Mouse (Mus musculus): ENCODE measurements around the gene Zdhhc12. TPM values are rescaled to one million over a fixed set of nuclear protein-coding genes. Genes with fewer than 3 reads are reported as not detected.

Gene Zdhhc12
- total and polyA plus RNA-seq, 2 experiments from 2014 or later = 23.8 to 30.7 TPM

DNA sequence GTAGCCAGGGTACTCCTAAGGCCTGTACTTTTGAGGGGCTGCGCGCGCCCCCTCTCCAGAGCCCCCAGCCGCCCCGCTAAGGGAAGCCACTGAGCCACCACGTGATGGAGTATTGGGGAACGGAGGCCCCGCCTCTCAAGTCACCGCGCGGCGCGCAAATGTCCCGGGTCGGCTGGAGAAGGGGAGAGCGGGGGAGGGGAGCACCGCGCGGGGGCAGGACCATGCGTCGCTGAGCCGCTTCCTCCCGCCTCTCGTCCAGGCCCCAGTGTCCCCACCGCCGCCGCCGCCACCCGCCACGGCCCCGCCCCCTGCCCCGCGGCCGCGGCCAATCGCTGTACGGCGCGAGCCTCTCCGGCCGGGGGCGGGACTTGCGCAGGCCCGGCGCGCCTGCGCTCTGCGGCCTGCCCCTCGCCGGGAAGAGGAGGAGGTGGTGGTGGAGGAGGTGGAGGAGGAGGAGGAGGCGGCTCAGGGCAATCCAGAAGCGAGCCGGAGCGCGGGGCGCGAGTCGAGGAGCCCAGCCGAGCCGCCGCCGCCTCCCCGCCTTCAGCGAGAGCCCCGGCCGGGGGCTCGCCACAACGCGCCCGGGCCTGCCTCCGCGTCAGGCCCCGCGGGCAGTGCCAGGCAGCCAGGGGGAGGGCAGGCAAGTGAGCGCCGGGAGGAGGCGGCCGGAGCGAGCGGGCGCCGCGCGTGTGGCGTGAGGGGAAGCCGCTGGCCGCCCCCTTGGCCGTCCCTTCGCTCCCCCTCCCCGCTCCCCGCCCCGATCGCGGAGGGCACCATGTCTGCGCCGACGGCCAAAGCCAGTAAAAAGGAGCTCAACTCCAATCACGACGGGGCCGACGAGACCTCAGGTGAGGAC, 27.2 kb downstream of the Zdhhc12 start:
- Histone ChIP-seq H3K27me3 (ENCODE audit: insufficient read depth, low read length) (no peaks in the 10 kb centered on the region), H3K36me3 (ENCODE audit: insufficient read depth, low read length) (peaks cover 7% of the 10 kb centered on the region; the same call in 1 of the 2 replicates), H3K4me2 (ENCODE audit: low read depth, low read length, poor library complexity, severe bottlenecking) (peak overlapping the region; percentile 78), H3K9ac (replicated peaks; ENCODE audit: low read length, poor library complexity, severe bottlenecking) (peak overlapping the region; percentile 94), H3K27ac (ENCODE audit: low read depth, low read length) (peak overlapping the region; percentile 97), H3K4me3 (ENCODE audit: low read depth, low read length) (peak overlapping the region; percentile 60), H3K4me1 (ENCODE audit: insufficient read depth, low read length) (peaks cover 12% of the 10 kb centered on the region; the same call in 1 of the 2 replicates), H3K9me3 (ENCODE audit: low read length) (no peaks in the 10 kb centered on the region)
- no peak for TF ChIP-seq CTCF (IDR thresholded peaks at IDR 0.05)
- peak; percentile 95 for DNase-seq (ENCODE audit: low spot score)
- peak; percentile 95 for ATAC-seq (ENCODE audit: low FRiP score)
- whole genome bisulfite sequencing = 0% methylated on average over 55 of the region's 101 CpGs

- H3K9ac ChIP-seq (replicated peaks; ENCODE audit: low read length, poor library complexity, severe bottlenecking) = no peak overlapping the region
- 33% methylated on average over 3 of the region's 3 CpGs for WGBS
- no peak overlapping the region for H3K27ac ChIP-seq (ENCODE audit: low read depth, low read length)
- TF ChIP-seq CTCF (IDR thresholded peaks at IDR 0.05) = no peak
- H3K9me3 ChIP-seq (ENCODE audit: low read length) = no peaks in the 10 kb centered on the region
- H3K27me3 ChIP-seq (ENCODE audit: insufficient read depth, low read length) = no peaks in the 10 kb centered on the region
- ATAC-seq (ENCODE audit: low FRiP score) (no peak), DNase-seq (ENCODE audit: low spot score) (no peak)
- H3K4me2 ChIP-seq (ENCODE audit: low read depth, low read length, poor library complexity, severe bottlenecking) = no peak overlapping the region
- peaks cover 3% of the 10 kb centered on the region; the same call in 1 of the 2 replicates for H3K36me3 ChIP-seq (ENCODE audit: insufficient read depth, low read length)
- no peak overlapping the region for H3K4me3 ChIP-seq (ENCODE audit: low read depth, low read length)
- H3K4me1 ChIP-seq (ENCODE audit: insufficient read depth, low read length) = peaks cover 12% of the 10 kb centered on the region; the same call in 1 of the 2 replicates
Observed at GRCm38 (mm10) chr2:30064298-30064697, 29.1 kb downstream of the Zdhhc12 start.

DNA sequence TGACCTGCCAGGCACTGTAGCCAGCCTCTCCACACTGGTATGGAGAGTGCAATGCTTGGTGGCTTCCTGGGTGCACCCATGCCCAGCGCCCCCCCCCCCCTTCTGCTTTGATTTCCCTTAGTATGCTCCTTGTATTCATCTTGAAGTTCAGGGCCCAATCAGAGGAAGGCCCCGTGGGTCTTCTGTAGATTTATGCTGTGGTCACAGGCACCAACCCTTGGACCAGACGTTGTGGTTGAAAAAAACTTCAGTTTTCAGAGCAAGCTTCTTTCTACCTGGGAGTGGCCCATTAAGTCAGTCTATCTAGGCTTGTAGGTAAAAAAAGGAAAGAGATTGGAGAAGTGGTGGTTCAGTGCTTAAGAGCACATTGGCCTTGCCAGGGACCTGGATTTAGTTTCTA, 29.7 kb downstream of the Zdhhc12 start:
- ATAC-seq (ENCODE audit: low FRiP score) (no peak), DNase-seq (ENCODE audit: low spot score) (no peak)
- no peak for TF ChIP-seq CTCF (IDR thresholded peaks at IDR 0.05)
- peak overlapping the region; percentile 95; the same call in 1 of the 2 replicates for H3K4me2 ChIP-seq (ENCODE audit: low read depth, low read length, poor library complexity, severe bottlenecking)
- H3K4me1 ChIP-seq (ENCODE audit: insufficient read depth, low read length) = peaks cover 12% of the 10 kb centered on the region; the same call in 1 of the 2 replicates
- 11% methylated on average over 3 of the region's 3 CpGs for WGBS
- no peak overlapping the region for H3K9ac ChIP-seq (replicated peaks; ENCODE audit: low read length, poor library complexity, severe bottlenecking)
- no peak overlapping the region for H3K4me3 ChIP-seq (ENCODE audit: low read depth, low read length)
- no peak overlapping the region for H3K27ac ChIP-seq (ENCODE audit: low read depth, low read length)
- peaks cover 3% of the 10 kb centered on the region; the same call in 1 of the 2 replicates for H3K36me3 ChIP-seq (ENCODE audit: insufficient read depth, low read length)
- H3K27me3 ChIP-seq (ENCODE audit: insufficient read depth, low read length) = no peaks in the 10 kb centered on the region
- no peaks in the 10 kb centered on the region for H3K9me3 ChIP-seq (ENCODE audit: low read length)

GRCm38 (mm10) chr2:30063235-30063634, 30.2 kb downstream of the Zdhhc12 start:
- no peak for TF ChIP-seq CTCF (IDR thresholded peaks at IDR 0.05)
- Histone ChIP-seq H3K36me3 (ENCODE audit: insufficient read depth, low read length) (no peaks in the 10 kb centered on the region), H3K4me2 (ENCODE audit: low read depth, low read length, poor library complexity, severe bottlenecking) (peak overlapping the region; percentile 95), H3K9me3 (ENCODE audit: low read length) (no peaks in the 10 kb centered on the region), H3K4me1 (ENCODE audit: insufficient read depth, low read length) (peaks cover 12% of the 10 kb centered on the region; the same call in 1 of the 2 replicates), H3K27ac (ENCODE audit: low read depth, low read length) (no peak overlapping the region), H3K4me3 (ENCODE audit: low read depth, low read length) (peak overlapping the region; percentile 45), H3K9ac (replicated peaks; ENCODE audit: low read length, poor library complexity, severe bottlenecking) (peak overlapping the region; percentile 62; the same call in 1 of the 2 replicates), H3K27me3 (ENCODE audit: insufficient read depth, low read length) (no peaks in the 10 kb centered on the region)
- DNase-seq (ENCODE audit: low spot score) (no peak), ATAC-seq (ENCODE audit: low FRiP score) (no peak)
- WGBS = 6% methylated on average over 8 of the region's 8 CpGs

DNA sequence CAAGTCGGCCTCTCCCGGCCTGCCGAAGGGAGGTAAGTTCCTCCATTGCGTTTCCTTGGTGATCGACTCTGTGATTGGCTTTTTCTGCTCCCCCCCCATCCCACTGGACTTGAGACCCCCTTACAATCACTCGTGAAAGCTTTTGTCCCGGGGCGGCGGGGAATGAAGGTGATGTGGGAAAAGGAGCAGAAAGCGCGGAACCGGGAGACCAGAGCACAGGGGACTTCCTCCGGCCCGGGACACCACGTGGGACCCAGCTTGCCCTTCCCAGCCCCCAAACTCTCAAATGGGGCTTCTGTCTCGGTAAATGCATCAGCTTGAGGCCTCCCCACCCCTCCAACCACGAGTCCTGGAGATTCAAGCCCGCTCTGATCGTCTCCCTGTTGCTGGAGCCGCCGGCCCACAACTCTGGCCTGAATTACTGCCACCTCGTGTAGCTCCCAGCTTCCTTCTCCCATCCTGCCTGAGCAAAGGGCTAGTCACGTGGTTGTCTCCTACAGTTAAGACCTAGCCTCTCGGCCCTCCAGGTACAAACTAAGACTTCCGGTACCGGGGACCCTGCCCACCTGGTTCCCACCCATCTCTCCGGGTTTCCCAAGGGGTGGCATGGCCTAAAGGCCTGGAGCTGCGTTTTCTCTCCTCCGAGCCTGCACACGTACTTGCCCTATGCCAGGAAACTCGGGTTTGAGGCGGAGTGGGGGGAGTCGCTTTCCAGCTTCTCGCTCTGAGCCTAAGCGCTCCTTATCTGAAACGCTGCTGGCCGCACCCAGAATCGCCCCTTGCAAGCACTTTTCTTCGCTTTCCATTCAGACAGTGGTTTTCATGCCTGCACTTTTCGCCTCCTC, 31.0 kb downstream of the Zdhhc12 start:
- Histone ChIP-seq H3K4me3 (ENCODE audit: low read depth, low read length) (peak overlapping the region; percentile 45), H3K27ac (ENCODE audit: low read depth, low read length) (peak overlapping the region; percentile 43; the same call in 1 of the 2 replicates), H3K4me2 (ENCODE audit: low read depth, low read length, poor library complexity, severe bottlenecking) (peak overlapping the region; percentile 95), H3K9me3 (ENCODE audit: low read length) (no peaks in the 10 kb centered on the region), H3K9ac (replicated peaks; ENCODE audit: low read length, poor library complexity, severe bottlenecking) (peak overlapping the region; percentile 62), H3K36me3 (ENCODE audit: insufficient read depth, low read length) (no peaks in the 10 kb centered on the region), H3K4me1 (ENCODE audit: insufficient read depth, low read length) (peaks cover 12% of the 10 kb centered on the region; the same call in 1 of the 2 replicates), H3K27me3 (ENCODE audit: insufficient read depth, low read length) (no peaks in the 10 kb centered on the region)
- peak; percentile 49 for DNase-seq (ENCODE audit: low spot score)
- TF ChIP-seq CTCF (IDR thresholded peaks at IDR 0.05) = no peak; the same call in 1 of the 2 replicates
- ATAC-seq (ENCODE audit: low FRiP score) = no peak
- under 1% methylated on average over 40 of the region's 40 CpGs for WGBS

All from midbrain, postnatal 0 days (tissue).